In genomic region chr10:25017843-25018242, GRCm38 (mm10) we compare ENCODE assay signal across 25 mouse cellular contexts.
A peak's percentile ranks its signal among the peaks of the same experiment; 100 is the strongest.
DNase-seq lines count a peak whose midpoint lies in the region; ATAC-seq and TF ChIP-seq lines count a peak whose summit lies in the region.
"Had no signal": no experiment of that assay in that cellular context is flagged by ENCODE, and none has a peak within 500 bp of the region (broad histone marks: within the 10 kb centered on the region; RNA-seq: fewer than 3 reads in every experiment).

No protein-coding gene starts in this region.

- no peaks in the 10 kb centered on the region for H3K27me3 ChIP-seq in cerebellum, adult 2 months (ENCODE audit: control insufficient read depth, insufficient read depth, low read length)
- H3K27me3 ChIP-seq in midbrain, embryonic 13.5 days, result no peaks in the 10 kb centered on the region
- H3K27me3 ChIP-seq in midbrain, postnatal 0 days (ENCODE audit: insufficient read depth, low read length), result no peaks in the 10 kb centered on the region
- no peaks in the 10 kb centered on the region for H3K27me3 ChIP-seq in neural tube, embryonic 12.5 days (replicated peaks)
- H3K27me3 ChIP-seq in neural tube, embryonic 15.5 days (replicated peaks), result no peaks in the 10 kb centered on the region
- H3K27me3 ChIP-seq in neural tube, embryonic 13.5 days, result no peaks in the 10 kb centered on the region
- H3K27me3 ChIP-seq: CH12.LX; embryonic facial prominence, embryonic 12.5 days; forebrain, embryonic 13.5 days; forebrain, embryonic 15.5 days; Patski had no signal

- peaks cover 21% of the 10 kb centered on the region; the same call in 1 of the 2 replicates for H3K4me1 ChIP-seq in cerebellum, adult 2 months (ENCODE audit: control insufficient read depth, insufficient read depth, low read length)
- no peaks in the 10 kb centered on the region for H3K4me1 ChIP-seq in midbrain, embryonic 13.5 days (replicated peaks)
- H3K4me1 ChIP-seq in midbrain, postnatal 0 days (ENCODE audit: insufficient read depth, low read length), result no peaks in the 10 kb centered on the region
- no peaks in the 10 kb centered on the region for H3K4me1 ChIP-seq in neural tube, embryonic 12.5 days
- H3K4me1 ChIP-seq in neural tube, embryonic 15.5 days, result no peaks in the 10 kb centered on the region
- 0 out of 2 replicates have a peak, but pooled peaks cover 9% of the 10 kb centered on the region for H3K4me1 ChIP-seq in neural tube, embryonic 13.5 days (replicated peaks)
- H3K4me1 ChIP-seq: embryonic facial prominence, embryonic 12.5 days; forebrain, embryonic 13.5 days had no signal

- H3K9me3 ChIP-seq in midbrain, embryonic 13.5 days, result peaks cover 3% of the 10 kb centered on the region; the same call in 1 of the 2 replicates
- H3K9me3 ChIP-seq in midbrain, postnatal 0 days (ENCODE audit: low read length), result no peaks in the 10 kb centered on the region
- H3K9me3 ChIP-seq in neural tube, embryonic 12.5 days, result no peaks in the 10 kb centered on the region
- H3K9me3 ChIP-seq in neural tube, embryonic 15.5 days (replicated peaks), result no peaks in the 10 kb centered on the region
- 0 out of 2 replicates have a peak, but pooled peaks cover 6% of the 10 kb centered on the region for H3K9me3 ChIP-seq in neural tube, embryonic 13.5 days
- H3K9me3 ChIP-seq: embryonic facial prominence, embryonic 10.5 days; embryonic facial prominence, embryonic 12.5 days; forebrain, embryonic 13.5 days; forebrain, embryonic 15.5 days; G1E had no signal

- peak overlapping the region; percentile 88; the same call in 1 of the 2 replicates for H3K27ac ChIP-seq in cerebellum, adult 2 months (ENCODE audit: insufficient read depth, low read length)
- H3K27ac ChIP-seq in midbrain, embryonic 13.5 days, result no peak overlapping the region
- H3K27ac ChIP-seq in midbrain, postnatal 0 days (ENCODE audit: low read depth, low read length), result no peak overlapping the region
- H3K27ac ChIP-seq in neural tube, embryonic 12.5 days, result no peak overlapping the region
- no peak overlapping the region for H3K27ac ChIP-seq in neural tube, embryonic 15.5 days (replicated peaks)
- no peak overlapping the region; the same call in 1 of the 2 replicates for H3K27ac ChIP-seq in neural tube, embryonic 13.5 days (replicated peaks)
- H3K27ac ChIP-seq: embryonic facial prominence, embryonic 10.5 days; embryonic facial prominence, embryonic 12.5 days; forebrain, embryonic 13.5 days; forebrain, embryonic 15.5 days had no signal

- DNase-seq in cerebellum, adult 2 months, result no peak
- no peak for DNase-seq in cerebellum, adult 11 months
- DNase-seq in midbrain, postnatal 0 days (ENCODE audit: low spot score), result no peak
- no peak for DNase-seq in right cerebral cortex, adult 2 months (ENCODE audit: low spot score in 2 of 2)
- DNase-seq: adrenal gland, adult 8-10 months; adrenal gland, postnatal 14 days; adrenal gland, postnatal 36 days; B cell, adult 2 months; cerebellum, adult 18-20 months; cerebellum, adult 9-10 months; cerebellum, postnatal 10 days; cerebellum, postnatal 25 days had no signal

- ATAC-seq in midbrain, embryonic 13.5 days, result 0 out of 2 replicates have a peak, but pooled peaks have one; percentile 58
- no peak for ATAC-seq in midbrain, postnatal 0 days (ENCODE audit: low FRiP score)
- ATAC-seq in neural tube, embryonic 12.5 days (ENCODE audit: low FRiP score, low read depth), result peak; percentile 34; the same call in 1 of the 2 replicates
- no peak for ATAC-seq in neural tube, embryonic 15.5 days (ENCODE audit: low FRiP score)
- peak; percentile 36; the same call in 1 of the 2 replicates for ATAC-seq in neural tube, embryonic 13.5 days (ENCODE audit: low read depth)
- ATAC-seq: activated CD4-positive, CD25-positive, alpha-beta regulatory T cell, adult 4 months; CD4-positive, CD25-positive, alpha-beta regulatory T cell, adult 4 months; forebrain, embryonic 13.5 days; forebrain, embryonic 15.5 days; Patski had no signal

- TF ChIP-seq CTCF in cerebellum, adult 2 months (IDR thresholded peaks at IDR 0.05; ENCODE audit: borderline replicate concordance, insufficient read depth, low read depth, low read length), result no peak
- TF ChIP-seq CTCF in midbrain, postnatal 0 days (IDR thresholded peaks at IDR 0.05), result no peak

- WGBS in cerebellum, adult 2 months, result 68% methylated on average over 1 of the region's 1 CpGs
- WGBS in midbrain, embryonic 13.5 days, result 74% methylated on average over 1 of the region's 1 CpGs
- WGBS in midbrain, postnatal 0 days, result 57% methylated on average over 1 of the region's 1 CpGs
- 61% methylated on average over 1 of the region's 1 CpGs for WGBS in neural tube, embryonic 12.5 days
- WGBS in neural tube, embryonic 15.5 days, result 31% methylated on average over 1 of the region's 1 CpGs
- 38% methylated on average over 1 of the region's 1 CpGs for WGBS in neural tube, embryonic 13.5 days

- H3K4me2 ChIP-seq in midbrain, embryonic 13.5 days (replicated peaks), result no peak overlapping the region
- no peak overlapping the region for H3K4me2 ChIP-seq in midbrain, postnatal 0 days (ENCODE audit: low read depth, low read length, poor library complexity, severe bottlenecking)
- H3K4me2 ChIP-seq in neural tube, embryonic 12.5 days (replicated peaks), result no peak overlapping the region
- H3K4me2 ChIP-seq in neural tube, embryonic 15.5 days, result no peak overlapping the region
- no peak overlapping the region for H3K4me2 ChIP-seq in neural tube, embryonic 13.5 days
- H3K4me2 ChIP-seq: embryonic facial prominence, embryonic 12.5 days; forebrain, embryonic 13.5 days; forebrain, embryonic 15.5 days had no signal

- TF ChIP-seq POLR2A in cerebellum, adult 2 months (IDR thresholded peaks at IDR 0.05; ENCODE audit: borderline replicate concordance, insufficient read depth, low read length), result no peak

- H3K4me3 ChIP-seq in cerebellum, adult 2 months (replicated peaks; ENCODE audit: insufficient read depth, low read depth, low read length), result no peak overlapping the region
- H3K4me3 ChIP-seq in midbrain, embryonic 13.5 days (replicated peaks), result no peak overlapping the region
- no peak overlapping the region for H3K4me3 ChIP-seq in midbrain, postnatal 0 days (ENCODE audit: low read depth, low read length)
- no peak overlapping the region for H3K4me3 ChIP-seq in neural tube, embryonic 12.5 days
- H3K4me3 ChIP-seq in neural tube, embryonic 15.5 days (replicated peaks), result no peak overlapping the region
- no peak overlapping the region for H3K4me3 ChIP-seq in neural tube, embryonic 13.5 days
- H3K4me3 ChIP-seq: embryonic facial prominence, embryonic 10.5 days; embryonic facial prominence, embryonic 12.5 days; forebrain, embryonic 13.5 days; forebrain, embryonic 15.5 days had no signal

- H3K9ac ChIP-seq in midbrain, embryonic 13.5 days (replicated peaks), result no peak overlapping the region
- H3K9ac ChIP-seq in midbrain, postnatal 0 days (replicated peaks; ENCODE audit: low read length, poor library complexity, severe bottlenecking), result no peak overlapping the region
- H3K9ac ChIP-seq in neural tube, embryonic 12.5 days, result no peak overlapping the region
- H3K9ac ChIP-seq in neural tube, embryonic 15.5 days (replicated peaks), result no peak overlapping the region
- no peak overlapping the region for H3K9ac ChIP-seq in neural tube, embryonic 13.5 days
- H3K9ac ChIP-seq: embryonic facial prominence, embryonic 12.5 days; forebrain, embryonic 13.5 days; forebrain, embryonic 15.5 days had no signal

- H3K36me3 ChIP-seq in midbrain, embryonic 13.5 days, result no peaks in the 10 kb centered on the region
- no peaks in the 10 kb centered on the region for H3K36me3 ChIP-seq in midbrain, postnatal 0 days (ENCODE audit: insufficient read depth, low read length)
- H3K36me3 ChIP-seq in neural tube, embryonic 12.5 days, result no peaks in the 10 kb centered on the region
- no peaks in the 10 kb centered on the region for H3K36me3 ChIP-seq in neural tube, embryonic 15.5 days
- H3K36me3 ChIP-seq in neural tube, embryonic 13.5 days, result no peaks in the 10 kb centered on the region
- H3K36me3 ChIP-seq: embryonic facial prominence, embryonic 10.5 days; embryonic facial prominence, embryonic 12.5 days; forebrain, embryonic 15.5 days; G1E had no signal

Comparison
In these comparisons a context has a peak if more than half of its experiments do, and no peak if none do; other contexts are left out.
1. ATAC-seq: peak in midbrain, embryonic 13.5 days (single experiment), neural tube, embryonic 12.5 days (single experiment) and neural tube, embryonic 13.5 days (single experiment); none in midbrain, postnatal 0 days (single experiment) and neural tube, embryonic 15.5 days (single experiment).